Comparison of ENCODE assay signal across 28 mouse cellular contexts in genomic region chr9:69705071-69705470, GRCm38 (mm10). TPM values are rescaled to one million over a fixed set of nuclear protein-coding genes. Genes with fewer than 3 reads are reported as not detected.
DNase-seq lines count a peak whose midpoint lies in the region; ATAC-seq and TF ChIP-seq lines count a peak whose summit lies in the region.
"Had no signal": no experiment of that assay in that cellular context is flagged by ENCODE, and none has a peak within 500 bp of the region (broad histone marks: within the 10 kb centered on the region; RNA-seq: fewer than 3 reads in every experiment).

No protein-coding gene starts in this region.

- H3K4me3 ChIP-seq in kidney, postnatal 0 days (replicated peaks; ENCODE audit: low read depth, low read length) = no peak overlapping the region
- H3K4me3 ChIP-seq in kidney, adult 2 months (ENCODE audit: insufficient read depth, low read depth, low read length) = no peak overlapping the region
- H3K4me3 ChIP-seq: embryonic facial prominence, embryonic 15.5 days; forebrain, embryonic 12.5 days; hindbrain, embryonic 12.5 days had no signal

- H3K27ac ChIP-seq in kidney, postnatal 0 days = no peak overlapping the region
- no peak overlapping the region for H3K27ac ChIP-seq in kidney, adult 2 months (ENCODE audit: insufficient read depth, low read depth, low read length)
- H3K27ac ChIP-seq: embryonic facial prominence, embryonic 15.5 days; forebrain, embryonic 12.5 days; hindbrain, embryonic 12.5 days had no signal

- no peaks in the 10 kb centered on the region for H3K9me3 ChIP-seq in kidney, postnatal 0 days (replicated peaks; ENCODE audit: low read length)
- H3K9me3 ChIP-seq: embryonic facial prominence, embryonic 15.5 days; G1E; hindbrain, embryonic 12.5 days had no signal

- H3K27me3 ChIP-seq in kidney, postnatal 0 days (ENCODE audit: insufficient read depth, low read length) = no peaks in the 10 kb centered on the region
- H3K27me3 ChIP-seq in kidney, adult 2 months (replicated peaks; ENCODE audit: control insufficient read depth, insufficient read depth, low read length) = no peaks in the 10 kb centered on the region
- H3K27me3 ChIP-seq: embryonic facial prominence, embryonic 15.5 days; hindbrain, embryonic 12.5 days had no signal

- peak; percentile 58 to 76 for DNase-seq in adrenal gland, adult (ENCODE audit: inconsistent age in 2 of 2, low spot score in 1 of 2)
- no peak for DNase-seq in adrenal gland, adult 18-20 months (ENCODE audit: low spot score in 2 of 2)
- peak; percentile 21 for DNase-seq in kidney, postnatal 0 days (ENCODE audit: low spot score)
- no peak for DNase-seq in kidney, adult 2 months
- peak; percentile 56 for DNase-seq in adrenal gland, postnatal 14 days
- no peak for DNase-seq in retina, embryonic 14.5 days (ENCODE audit: low spot score)
- DNase-seq in right cerebral cortex, adult 18-20 months = no peak
- DNase-seq: B cell, adult 2 months; cerebellum, adult 11 months; cerebellum, adult 8-10 months; cerebellum, postnatal 14 days; embryo, embryonic 11 days; forebrain, postnatal 0 days; gastrocnemius, postnatal 25 days; heart, postnatal 10 days; heart, postnatal 4 days had no signal

- H3K36me3 ChIP-seq in kidney, postnatal 0 days (ENCODE audit: insufficient read depth, low read length) = no peaks in the 10 kb centered on the region
- H3K36me3 ChIP-seq in kidney, adult 2 months (ENCODE audit: control insufficient read depth, insufficient read depth, low read length) = no peaks in the 10 kb centered on the region
- H3K36me3 ChIP-seq: embryonic facial prominence, embryonic 15.5 days; forebrain, embryonic 12.5 days; G1E; hindbrain, embryonic 12.5 days had no signal

- TF ChIP-seq CTCF in kidney, postnatal 0 days (IDR thresholded peaks at IDR 0.05; ENCODE audit: low read depth) = no peak
- TF ChIP-seq CTCF in kidney, adult 2 months (conservative IDR thresholded peaks at IDR 0.05; ENCODE audit: insufficient read depth, insufficient read length, low read depth, low read length) = no peak

- H3K9ac ChIP-seq in kidney, postnatal 0 days (ENCODE audit: low read depth, low read length) = no peak overlapping the region
- H3K9ac ChIP-seq: embryonic facial prominence, embryonic 15.5 days; forebrain, embryonic 12.5 days; forebrain, postnatal 0 days; hindbrain, embryonic 12.5 days had no signal

- H3K4me2 ChIP-seq in kidney, postnatal 0 days (ENCODE audit: low read length) = no peak overlapping the region
- H3K4me2 ChIP-seq: embryonic facial prominence, embryonic 15.5 days; forebrain, embryonic 12.5 days; hindbrain, embryonic 12.5 days had no signal

- 27% methylated on average over 4 of the region's 4 CpGs for WGBS in kidney, postnatal 0 days
- 45% methylated on average over 4 of the region's 4 CpGs for WGBS in kidney, adult 2 months

- H3K4me1 ChIP-seq in kidney, postnatal 0 days (replicated peaks; ENCODE audit: insufficient read depth, low read length) = no peaks in the 10 kb centered on the region
- no peaks in the 10 kb centered on the region for H3K4me1 ChIP-seq in kidney, adult 2 months (ENCODE audit: control insufficient read depth, insufficient read depth, low read length)
- H3K4me1 ChIP-seq: embryonic facial prominence, embryonic 15.5 days; forebrain, embryonic 12.5 days; hindbrain, embryonic 12.5 days had no signal

- TF ChIP-seq POLR2A in kidney, adult 2 months (IDR thresholded peaks at IDR 0.05; ENCODE audit: low read depth, low read length) = no peak

- ATAC-seq in kidney, postnatal 0 days (replicated peaks; ENCODE audit: low FRiP score, low read depth) = no peak
- ATAC-seq: CD4-positive, CD25-positive, alpha-beta regulatory T cell, adult 4 months; forebrain, postnatal 0 days; hindbrain, embryonic 16.5 days; inflammation-experienced regulatory T-cells, adult 6 months; intestine, postnatal 0 days had no signal

RNA-seq across cellular contexts. Expression of gene Foxb1, which starts 55.7 kb away (rescaled TPM):
- total RNA-seq in adrenal gland, adult 18-20 months (2021) = not detected
- polyA plus RNA-seq in kidney, postnatal 0 days (2015; fragmentation: Nextera tagmentation; extraction: Ambion mirVana) = not detected in 2 replicates
- polyA plus RNA-seq in kidney, adult 2 months (2012; rRNA removed) = not detected in 2 replicates
- not detected in 2 replicates for total RNA-seq in adrenal gland, postnatal 14 days (2021)
- total RNA-seq: common myeloid progenitor, adult 5-6 weeks; G1E; gastrocnemius, adult 18-20 months; gastrocnemius, postnatal 25 days; granulocyte monocyte progenitor cell, adult 5-6 weeks; heart, postnatal 10 days; heart, postnatal 4 days had no signal
- polyA plus RNA-seq: CD4-positive, CD25-positive, alpha-beta regulatory T cell, adult 4 months; embryonic facial prominence, embryonic 15.5 days; G1E; heart, embryonic 14.5 days; inflammation-experienced regulatory T-cells, adult 6 months; intestine, postnatal 0 days had no signal

Comparison
In these comparisons a context has a peak if more than half of its experiments do, and no peak if none do; other contexts are left out.
1. DNase-seq: peak in adrenal gland, adult (2 of 2), kidney, postnatal 0 days (single experiment) and adrenal gland, postnatal 14 days (single experiment); none in adrenal gland, adult 18-20 months (0 of 2), kidney, adult 2 months (single experiment), retina, embryonic 14.5 days (single experiment) and right cerebral cortex, adult 18-20 months (single experiment).